ENCODE assay signal across 9 mouse cellular contexts in genomic region chr15:100091818-100092217, GRCm38 (mm10). TPM values are rescaled to one million over a fixed set of nuclear protein-coding genes. Genes with fewer than 3 reads are reported as not detected.
A peak's percentile ranks its signal among the peaks of the same experiment; 100 is the strongest.
DNase-seq lines count a peak whose midpoint lies in the region; ATAC-seq and TF ChIP-seq lines count a peak whose summit lies in the region.
"Had no signal": no experiment of that assay in that cellular context is flagged by ENCODE, and none has a peak within 500 bp of the region (broad histone marks: within the 10 kb centered on the region; RNA-seq: fewer than 3 reads in every experiment).

No protein-coding gene starts in this region.

- no peak overlapping the region for H3K4me3 ChIP-seq in heart, embryonic 12.5 days
- H3K4me3 ChIP-seq in thymus, adult 2 months (ENCODE audit: control insufficient read depth, insufficient read depth, low read length), result peak overlapping the region; percentile 8; the same call in 1 of the 2 replicates

- peak overlapping the region; percentile 27 for H3K4me2 ChIP-seq in heart, embryonic 12.5 days

- no peaks in the 10 kb centered on the region for H3K27me3 ChIP-seq in heart, embryonic 12.5 days (replicated peaks)
- no peaks in the 10 kb centered on the region for H3K27me3 ChIP-seq in thymus, adult 2 months (ENCODE audit: control insufficient read depth, insufficient read depth, low read length)

- TF ChIP-seq CTCF in thymus, adult 2 months (IDR thresholded peaks at IDR 0.05; ENCODE audit: borderline replicate concordance, control insufficient read depth, extremely low read depth, insufficient read depth, low read length, poor library complexity), result no peak

- no peak for DNase-seq in heart, adult 8-10 months (ENCODE audit: low spot score)
- no peak for DNase-seq in thymus, adult 2 months
- no peak for DNase-seq in thymus, postnatal 25 days
- DNase-seq in embryo, embryonic 10.5 days (ENCODE audit: low spot score), result no peak
- DNase-seq in layer of hippocampus, adult 9-10 months (ENCODE audit: low spot score), result no peak
- DNase-seq in cerebellum, adult 8-10 months, result no peak
- DNase-seq: kidney, adult 11 months had no signal

- no peak overlapping the region for H3K9ac ChIP-seq in heart, embryonic 12.5 days

- no peak for TF ChIP-seq POLR2A in thymus, adult 2 months (IDR thresholded peaks at IDR 0.05; ENCODE audit: control insufficient read depth, extremely low read depth, insufficient read depth, low read length, poor library complexity)

- 54% methylated on average over 8 of the region's 8 CpGs for WGBS in heart, embryonic 12.5 days
- WGBS in thymus, adult 2 months, result 45% methylated on average over 8 of the region's 8 CpGs

- peaks cover 30% of the 10 kb centered on the region for H3K4me1 ChIP-seq in heart, embryonic 12.5 days (replicated peaks)
- H3K4me1 ChIP-seq in thymus, adult 2 months (replicated peaks; ENCODE audit: control insufficient read depth, insufficient read depth, low read length), result peaks cover 27% of the 10 kb centered on the region

- ATAC-seq in heart, embryonic 12.5 days (ENCODE audit: insufficient number of reproducible peaks, low FRiP score), result 0 out of 2 replicates have a peak, but pooled peaks have one; percentile 43
- peak; percentile 60 for ATAC-seq in megakaryocyte, adult 5-6 weeks (ENCODE audit: poor library complexity, severe bottlenecking)

- no peaks in the 10 kb centered on the region for H3K9me3 ChIP-seq in heart, embryonic 12.5 days (replicated peaks)

- 0 out of 2 replicates have a peak overlapping the region, but pooled peaks have one; percentile 28 for H3K27ac ChIP-seq in heart, embryonic 12.5 days (ENCODE audit: poor library complexity, severe bottlenecking)
- H3K27ac ChIP-seq in thymus, adult 2 months (ENCODE audit: control insufficient read depth, insufficient read depth, low read length), result no peak overlapping the region

- H3K36me3 ChIP-seq in heart, embryonic 12.5 days, result no peaks in the 10 kb centered on the region; the same call in 1 of the 2 replicates
- no peaks in the 10 kb centered on the region for H3K36me3 ChIP-seq in thymus, adult 2 months (ENCODE audit: control insufficient read depth, insufficient read depth, low read length)

RNA-seq across cellular contexts. Expression of gene Dip2b, which starts 53.4 kb away (rescaled TPM):
- polyA plus RNA-seq in heart, embryonic 12.5 days (2016; fragmentation: Nextera tagmentation; extraction: Ambion mirVana), result 16.3 and 18.6 TPM in 2 replicates
- 10 to 100 TPM; 19.1 to 25.3 (median 21.9) TPM for total RNA-seq in heart, adult 8-10 months (2022)
- polyA plus RNA-seq in thymus, adult 2 months (2012; rRNA removed), result 18.1 and 22.2 TPM in 2 replicates
- 17.2 and 17.6 TPM in 2 replicates for total RNA-seq in megakaryocyte, adult 5-6 weeks (2015)
- total RNA-seq in megakaryocyte, adult 5-6 weeks (2017), result 13.5 and 14.4 TPM in 2 replicates
